8 mouse cellular contexts compared by ENCODE assay signal in the genomic region with DNA sequence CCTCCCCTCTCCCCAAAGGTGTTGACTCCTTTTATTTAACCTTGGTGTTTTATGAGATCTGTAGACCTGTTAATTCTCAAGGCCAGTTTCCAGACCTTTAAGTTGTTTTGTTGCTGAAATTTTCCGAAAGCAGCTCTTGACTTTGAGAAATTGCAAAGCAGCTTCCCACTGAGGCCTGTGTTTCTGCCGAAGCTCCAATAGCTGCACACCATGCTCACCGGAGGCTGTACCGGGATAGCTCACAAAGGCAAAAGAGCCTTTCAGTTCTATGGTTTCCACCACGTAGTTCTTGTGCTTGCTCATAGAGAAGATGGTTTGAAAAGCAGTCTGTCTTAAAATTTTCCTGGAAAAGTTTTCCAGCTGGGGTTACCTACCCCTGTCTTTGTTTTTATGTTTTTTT. TPM values are rescaled to one million over a fixed set of nuclear protein-coding genes. Genes with fewer than 3 reads are reported as not detected.
DNase-seq lines count a peak whose midpoint lies in the region; ATAC-seq and TF ChIP-seq lines count a peak whose summit lies in the region.
"Had no signal": no experiment of that assay in that cellular context is flagged by ENCODE, and none has a peak within 500 bp of the region (broad histone marks: within the 10 kb centered on the region; RNA-seq: fewer than 3 reads in every experiment).

No protein-coding gene starts in this region.

- WGBS in lung, postnatal 0 days: 57% methylated on average over 5 of the region's 5 CpGs
- WGBS in forebrain, embryonic 16.5 days: 16% methylated on average over 5 of the region's 5 CpGs
- 3% methylated on average over 5 of the region's 5 CpGs for WGBS in midbrain, embryonic 10.5 days

- no peak for DNase-seq in lung, postnatal 0 days (ENCODE audit: low spot score)
- DNase-seq in lung, postnatal 25 days (ENCODE audit: low spot score): no peak
- DNase-seq in midbrain, embryonic 10.5 days (ENCODE audit: low spot score): no peak
- DNase-seq in adrenal gland, postnatal 4 days (ENCODE audit: low spot score in 2 of 2): no peak
- DNase-seq in right cerebral cortex, postnatal 10 days (ENCODE audit: low spot score in 2 of 2): no peak
- DNase-seq in cerebellum, adult 8-10 months: no peak

- no peaks in the 10 kb centered on the region for H3K36me3 ChIP-seq in lung, postnatal 0 days (ENCODE audit: insufficient read depth, low read length)
- H3K36me3 ChIP-seq in forebrain, embryonic 16.5 days (ENCODE audit: control insufficient read depth, insufficient read depth): no peaks in the 10 kb centered on the region
- no peaks in the 10 kb centered on the region for H3K36me3 ChIP-seq in midbrain, embryonic 10.5 days

- H3K4me3 ChIP-seq in lung, postnatal 0 days (ENCODE audit: low read depth, low read length): no peak overlapping the region
- H3K4me3 ChIP-seq in forebrain, embryonic 16.5 days (replicated peaks; ENCODE audit: low read length): peak overlapping the region; percentile 55
- peak overlapping the region; percentile 79 for H3K4me3 ChIP-seq in midbrain, embryonic 10.5 days
- H3K4me3 ChIP-seq: megakaryocyte, embryonic 14.5 days had no signal

- H3K9ac ChIP-seq in lung, postnatal 0 days (replicated peaks; ENCODE audit: low read depth): no peak overlapping the region
- no peak overlapping the region; the same call in 1 of the 2 replicates for H3K9ac ChIP-seq in forebrain, embryonic 16.5 days (replicated peaks; ENCODE audit: low read depth, low read length)

- no peak for TF ChIP-seq CTCF in lung, postnatal 0 days (IDR thresholded peaks at IDR 0.05)

- no peaks in the 10 kb centered on the region; the same call in 1 of the 2 replicates for H3K27me3 ChIP-seq in lung, postnatal 0 days (replicated peaks; ENCODE audit: insufficient read depth, low read length)
- no peaks in the 10 kb centered on the region for H3K27me3 ChIP-seq in forebrain, embryonic 16.5 days (replicated peaks; ENCODE audit: control insufficient read depth, insufficient read depth, low read length)
- no peaks in the 10 kb centered on the region for H3K27me3 ChIP-seq in midbrain, embryonic 10.5 days (ENCODE audit: low read depth, poor library complexity, severe bottlenecking)

- no peak overlapping the region for H3K27ac ChIP-seq in lung, postnatal 0 days (ENCODE audit: low read length)
- no peak overlapping the region for H3K27ac ChIP-seq in forebrain, embryonic 16.5 days (ENCODE audit: low read length)
- peak overlapping the region; percentile 99 for H3K27ac ChIP-seq in midbrain, embryonic 10.5 days (replicated peaks)

- no peaks in the 10 kb centered on the region for H3K9me3 ChIP-seq in lung, postnatal 0 days (ENCODE audit: low read length)
- H3K9me3 ChIP-seq in forebrain, embryonic 16.5 days (ENCODE audit: control insufficient read depth, low read length): no peaks in the 10 kb centered on the region
- H3K9me3 ChIP-seq in midbrain, embryonic 10.5 days (replicated peaks): no peaks in the 10 kb centered on the region

- H3K4me1 ChIP-seq in lung, postnatal 0 days (ENCODE audit: insufficient read depth, low read depth, low read length): peaks cover 4% of the 10 kb centered on the region; the same call in 1 of the 2 replicates
- peaks cover 39% of the 10 kb centered on the region for H3K4me1 ChIP-seq in forebrain, embryonic 16.5 days (replicated peaks; ENCODE audit: control insufficient read depth, insufficient read depth, low read length)
- peaks cover 72% of the 10 kb centered on the region for H3K4me1 ChIP-seq in midbrain, embryonic 10.5 days

- ATAC-seq in lung, postnatal 0 days: no peak
- no peak for ATAC-seq in forebrain, embryonic 16.5 days

- peak overlapping the region; percentile 97; the same call in 1 of the 2 replicates for H3K4me2 ChIP-seq in lung, postnatal 0 days (replicated peaks; ENCODE audit: low read depth, low read length)
- peak overlapping the region; percentile 88 for H3K4me2 ChIP-seq in forebrain, embryonic 16.5 days (ENCODE audit: low read length)

- no peak for TF ChIP-seq EP300 in lung, postnatal 0 days (IDR thresholded peaks at IDR 0.05)

RNA-seq across cellular contexts. Expression of a gene that starts 3.2 kb away (rescaled TPM):
- 9.1 and 10.3 TPM in 2 replicates for polyA plus RNA-seq in lung, postnatal 0 days (2015; fragmentation: Nextera tagmentation; extraction: Ambion mirVana)
- 15.2 and 17.7 TPM in 2 replicates for polyA plus RNA-seq in forebrain, embryonic 16.5 days (2015; fragmentation: Nextera tagmentation; extraction: Ambion mirVana)
- polyA plus RNA-seq in midbrain, embryonic 10.5 days (2016; fragmentation: Nextera tagmentation; extraction: Ambion mirVana): 34.8 and 42.7 TPM in 2 replicates
- 10 to 100 TPM; 14.6 to 16.7 TPM for total RNA-seq in adrenal gland, postnatal 4 days (2021)
